Mouse (Mus musculus) lung, adult 2 months (tissue): ENCODE data around the gene Pck2.

Experiments
- CTCF ChIP-seq: fragments of 200-500 bp; IDR thresholded peaks from 2 replicates; pipeline ENCODE4 v1.5.1; 2011; ENCODE audit warnings: mild to moderate bottlenecking, low read length, control low read depth; ENCODE audit not compliant: insufficient read depth
- POLR2A ChIP-seq: fragments of 200-500 bp; IDR thresholded peaks from 2 replicates; pipeline ENCODE4 v1.6.1; 2011; ENCODE audit warnings: low read depth, mild to moderate bottlenecking, control low read depth, low read length, borderline replicate concordance; ENCODE audit errors: extremely low read depth

- no peak for TF ChIP-seq POLR2A
- no peak for TF ChIP-seq CTCF
Observed at GRCm38 (mm10) chr14:55526674-55527073, 13.4 kb upstream of the Pck2 start.
